Mouse (Mus musculus): ENCODE measurements around the gene Ttll8. TPM values are rescaled to one million over a fixed set of nuclear protein-coding genes. Genes with fewer than 3 reads are reported as not detected.

The Ttll8 gene
- polyA plus RNA-seq, 1 experiment, result not detected

GRCm38 (mm10) chr15:88844966-88845365 is 109.3 kb downstream of the Ttll8 start:
- Histone ChIP-seq H3K4me3 (replicated peaks) (no peak overlapping the region), H3K9me3 (peaks cover 13% of the 10 kb centered on the region), H3K4me1 (peaks cover 22% of the 10 kb centered on the region), H3K36me3 (replicated peaks; ENCODE audit: low read length) (no peaks in the 10 kb centered on the region), H3K27me3 (replicated peaks) (peaks cover 88% of the 10 kb centered on the region)
- no peak for TF ChIP-seq GATA1 (IDR thresholded peaks at IDR 0.05; ENCODE audit: borderline replicate concordance, low read length)
- no peak for TF ChIP-seq FLI1 (IDR thresholded peaks at IDR 0.05; ENCODE audit: low read length)

- Histone ChIP-seq H3K4me1 (peaks cover 28% of the 10 kb centered on the region), H3K9me3 (peaks cover 13% of the 10 kb centered on the region), H3K27me3 (replicated peaks) (peaks cover 90% of the 10 kb centered on the region), H3K4me3 (replicated peaks) (no peak overlapping the region), H3K36me3 (replicated peaks; ENCODE audit: low read length) (no peaks in the 10 kb centered on the region)
- TF ChIP-seq FLI1 (IDR thresholded peaks at IDR 0.05; ENCODE audit: low read length) (no peak), GATA1 (IDR thresholded peaks at IDR 0.05; ENCODE audit: borderline replicate concordance, low read length) (no peak)
Measured at GRCm38 (mm10) chr15:88843486-88844097, 110.6 kb downstream of the Ttll8 start.

- Histone ChIP-seq H3K4me1 (peaks cover 38% of the 10 kb centered on the region), H3K36me3 (replicated peaks; ENCODE audit: low read length) (no peaks in the 10 kb centered on the region), H3K4me3 (replicated peaks) (no peak overlapping the region), H3K9me3 (peaks cover 13% of the 10 kb centered on the region), H3K27me3 (replicated peaks) (peaks cover 86% of the 10 kb centered on the region)
- TF ChIP-seq FLI1 (IDR thresholded peaks at IDR 0.05; ENCODE audit: low read length) (no peak), GATA1 (IDR thresholded peaks at IDR 0.05; ENCODE audit: borderline replicate concordance, low read length) (no peak)
Measured at GRCm38 (mm10) chr15:88842300-88842673, 111.9 kb downstream of the Ttll8 start.

- H3K36me3 ChIP-seq (replicated peaks; ENCODE audit: low read length), result no peaks in the 10 kb centered on the region
- TF ChIP-seq FLI1 (IDR thresholded peaks at IDR 0.05; ENCODE audit: low read length) (no peak), GATA1 (IDR thresholded peaks at IDR 0.05; ENCODE audit: borderline replicate concordance, low read length) (no peak)
- peaks cover 13% of the 10 kb centered on the region for H3K9me3 ChIP-seq
- peaks cover 41% of the 10 kb centered on the region for H3K4me1 ChIP-seq
- H3K4me3 ChIP-seq (replicated peaks), result no peak overlapping the region
- H3K27me3 ChIP-seq (replicated peaks), result peaks cover 86% of the 10 kb centered on the region
Measured at GRCm38 (mm10) chr15:88841580-88842299, 112.5 kb downstream of the Ttll8 start.

DNA sequence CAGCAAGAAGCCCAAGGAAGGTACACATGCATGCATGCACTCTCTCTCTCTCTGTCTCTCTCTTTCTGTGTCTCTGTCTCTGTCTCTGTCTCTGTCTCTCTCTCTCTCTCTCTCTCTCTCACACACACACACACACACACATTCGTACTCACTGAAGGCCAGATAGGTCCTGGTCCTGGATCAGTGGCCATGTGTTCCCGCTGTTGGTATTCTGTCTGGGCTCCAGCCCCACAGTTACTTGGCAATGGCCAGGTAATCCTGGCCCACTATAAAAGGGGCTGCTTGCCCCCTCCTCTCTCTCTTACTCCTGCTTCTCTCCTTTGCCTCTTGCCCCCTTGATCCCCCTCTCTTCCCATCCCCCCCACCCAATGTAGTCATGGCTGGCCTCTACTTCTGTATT is 113.1 kb downstream of the Ttll8 start:
- Histone ChIP-seq H3K27me3 (replicated peaks) (peaks cover 86% of the 10 kb centered on the region), H3K4me3 (replicated peaks) (no peak overlapping the region), H3K9me3 (peaks cover 13% of the 10 kb centered on the region), H3K4me1 (peaks cover 41% of the 10 kb centered on the region), H3K36me3 (replicated peaks; ENCODE audit: low read length) (no peaks in the 10 kb centered on the region)
- no peak for TF ChIP-seq GATA1 (IDR thresholded peaks at IDR 0.05; ENCODE audit: borderline replicate concordance, low read length)
- TF ChIP-seq FLI1 (IDR thresholded peaks at IDR 0.05; ENCODE audit: low read length), result no peak

Other genes with a start within 250 kb of the Ttll8 start
- 5.6 and 17.6 TPM in 2 replicates for gene Brd1, start 220.2 kb downstream of the Ttll8 start, polyA plus RNA-seq (2012; ENCODE audit: insufficient read depth, low replicate concordance)
- gene Zbed4, start 202.8 kb downstream of the Ttll8 start, polyA plus RNA-seq (2012; ENCODE audit: insufficient read depth, low replicate concordance), result 1.4 and 2.1 TPM in 2 replicates
- 1.6 and 6.8 TPM in 2 replicates for gene Alg12, start 135.1 kb downstream of the Ttll8 start, polyA plus RNA-seq (2012; ENCODE audit: insufficient read depth, low replicate concordance)
- 18.5 and 51.3 TPM in 2 replicates for gene Creld2, start 134.8 kb downstream of the Ttll8 start, polyA plus RNA-seq (2012; ENCODE audit: insufficient read depth, low replicate concordance)
- gene Pim3, start 92.2 kb downstream of the Ttll8 start, polyA plus RNA-seq (2012; ENCODE audit: insufficient read depth, low replicate concordance), result 14.1 and 18.1 TPM in 2 replicates
- not detected in 2 replicates for gene Mlc1, start 24.6 kb upstream of the Ttll8 start, polyA plus RNA-seq (2012; ENCODE audit: insufficient read depth, low replicate concordance)
- 0.21 TPM in 1 of 2 replicates, not detected in the other for gene Mov10l1, start 28.5 kb upstream of the Ttll8 start, polyA plus RNA-seq (2012; ENCODE audit: insufficient read depth, low replicate concordance)
- gene Panx2, start 105.3 kb upstream of the Ttll8 start, polyA plus RNA-seq (2012; ENCODE audit: insufficient read depth, low replicate concordance), result not detected in 2 replicates
- gene Trabd, start 120.7 kb upstream of the Ttll8 start, polyA plus RNA-seq (2012; ENCODE audit: insufficient read depth, low replicate concordance), result 86.4 and 115 TPM in 2 replicates
- 3.7 and 8.9 TPM in 2 replicates for gene Selenoo, start 134.7 kb upstream of the Ttll8 start, polyA plus RNA-seq (2012; ENCODE audit: insufficient read depth, low replicate concordance)
- 12.5 and 18.5 TPM in 2 replicates for gene Tubgcp6, start 168.7 kb upstream of the Ttll8 start, polyA plus RNA-seq (2012; ENCODE audit: insufficient read depth, low replicate concordance)
- gene Hdac10, start 174.3 kb upstream of the Ttll8 start, polyA plus RNA-seq (2012; ENCODE audit: insufficient read depth, low replicate concordance), result 3.8 and 7.9 TPM in 2 replicates
- not detected in 2 replicates for gene Mapk12, start 186.3 kb upstream of the Ttll8 start, polyA plus RNA-seq (2012; ENCODE audit: insufficient read depth, low replicate concordance)
- gene Mapk11, start 195.2 kb upstream of the Ttll8 start, polyA plus RNA-seq (2012; ENCODE audit: insufficient read depth, low replicate concordance), result 0.29 TPM in 1 of 2 replicates, not detected in the other
- 71.6 and 100 TPM in 2 replicates for gene Plxnb2, start 226.4 kb upstream of the Ttll8 start, polyA plus RNA-seq (2012; ENCODE audit: insufficient read depth, low replicate concordance)
- 3.6 and 10.0 TPM in 2 replicates for gene Dennd6b, start 242.1 kb upstream of the Ttll8 start, polyA plus RNA-seq (2012; ENCODE audit: insufficient read depth, low replicate concordance)